Mouse (Mus musculus) kidney, adult 8-10 months (tissue): ENCODE results near the gene Gale.

Experiments
- DNase-seq, 2 experiments: peaks; one replicate each; pipeline ENCODE4 v3.0.0; 2022

Gale gene

GRCm38 (mm10) chr4:135945706-135946105 is 17.8 kb upstream of the Gale start:
- DNase-seq: no peak

GRCm38 (mm10) chr4:135946278-135946658 is 17.3 kb upstream of the Gale start, which contains the start of gene Hmgcl:
Gene Hmgcl, plus strand, starts transcription at chr4:135946448.
- peak; percentile 95 to 97 for DNase-seq

- DNase-seq: no peak
These were observed 16.7 kb upstream of the Gale start for GRCm38 (mm10) chr4:135946659-135947301.

GRCm38 (mm10) chr4:135948142-135948541 is 15.4 kb upstream of the Gale start:
- no peak for DNase-seq

- DNase-seq: no peak
These were observed 14.1 kb upstream of the Gale start for GRCm38 (mm10) chr4:135949475-135949874.

- no peak for DNase-seq
These were observed 13.6 kb upstream of the Gale start for GRCm38 (mm10) chr4:135949911-135950310.

GRCm38 (mm10) chr4:135950365-135950764 is 13.2 kb upstream of the Gale start:
- DNase-seq: no peak

GRCm38 (mm10) chr4:135951505-135951904 is 12.0 kb upstream of the Gale start:
- DNase-seq: no peak

- no peak for DNase-seq
These were observed 10.3 kb upstream of the Gale start for GRCm38 (mm10) chr4:135953179-135953578.

GRCm38 (mm10) chr4:135954241-135954640 is 9.3 kb upstream of the Gale start:
- DNase-seq: peak in 1 of 2 experiments; percentile 81

- DNase-seq: no peak
These were observed 7.6 kb upstream of the Gale start for GRCm38 (mm10) chr4:135955886-135956285.

- DNase-seq: peak; percentile 84 to 89
These were observed 5.2 kb upstream of the Gale start for GRCm38 (mm10) chr4:135958354-135958753.

- DNase-seq: peak; percentile 70 to 88
These were observed 2.8 kb upstream of the Gale start for GRCm38 (mm10) chr4:135960717-135961116.

GRCm38 (mm10) chr4:135961709-135962108 is 1.8 kb upstream of the Gale start:
- DNase-seq: no peak

- DNase-seq: no peak
These were observed 1.3 kb upstream of the Gale start for GRCm38 (mm10) chr4:135962198-135962597.

- DNase-seq: no peak
These were observed 581 bp upstream of the Gale start for GRCm38 (mm10) chr4:135962946-135963345.

GRCm38 (mm10) chr4:135964426-135964825 is 899 bp downstream of the Gale start:
- peak; percentile 63 to 78 for DNase-seq

GRCm38 (mm10) chr4:135965113-135965512 is 1.6 kb downstream of the Gale start:
- no peak for DNase-seq

GRCm38 (mm10) chr4:135966283-135966682 is 2.8 kb downstream of the Gale start:
- no peak for DNase-seq

- no peak for DNase-seq
These were observed 3.7 kb downstream of the Gale start for GRCm38 (mm10) chr4:135967086-135967760.

- DNase-seq: no peak
These were observed 4.8 kb downstream of the Gale start for GRCm38 (mm10) chr4:135968271-135968869.

GRCm38 (mm10) chr4:135969070-135969750 is 5.7 kb downstream of the Gale start:
- peak in 1 of 2 experiments; percentile 2 for DNase-seq

- no peak for DNase-seq
These were observed 7.1 kb downstream of the Gale start for GRCm38 (mm10) chr4:135970585-135970984.
